Mouse (Mus musculus): ENCODE data around the gene Echdc2.

GRCm38 (mm10) chr4:108213023-108213422 lies 47.8 kb downstream of the Echdc2 start:
- TF ChIP-seq CTCF (conservative IDR thresholded peaks at IDR 0.05; ENCODE audit: low read length) = no peak
- TF ChIP-seq NANOG (IDR thresholded peaks at IDR 0.05; ENCODE audit: borderline replicate concordance, low read length) = no peak

All from E14TG2a.4 (cell line).